Mouse (Mus musculus) embryo, embryonic 11.5 days (tissue): Measurements from ENCODE around the gene Runx3.
"Not testable (repeated sequence)": the region's sequence is repeated elsewhere in the genome, so short reads cannot be mapped to it uniquely, and the experiment has no call there.

ENCODE experiments used
- DNase-seq: peaks from one replicate; pipeline ENCODE4 v3.0.0-alpha.2; 2012; ENCODE audit warnings: low read depth, low spot score

Runx3 gene

DNA sequence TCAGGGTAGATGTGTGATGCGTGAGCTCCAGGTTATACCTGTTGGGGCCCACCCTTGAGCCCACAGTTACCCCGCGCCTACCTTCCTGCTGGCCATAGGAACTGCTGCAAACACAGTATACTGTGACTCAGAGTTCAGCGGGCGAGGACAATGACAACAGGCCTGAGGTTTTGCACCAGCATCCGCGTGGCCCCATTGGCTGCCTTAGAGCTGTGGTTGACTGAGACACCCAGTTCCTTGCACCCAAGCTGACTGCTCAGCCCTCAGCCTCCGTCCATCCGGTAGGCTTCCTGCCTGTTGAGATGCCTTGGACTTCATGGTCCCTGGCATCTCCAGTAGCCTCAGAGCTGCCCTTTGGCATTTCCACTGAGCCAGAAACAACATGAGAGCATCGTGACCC lies 48.6 kb downstream of the Runx3 start:
- DNase-seq, result no peak

DNA sequence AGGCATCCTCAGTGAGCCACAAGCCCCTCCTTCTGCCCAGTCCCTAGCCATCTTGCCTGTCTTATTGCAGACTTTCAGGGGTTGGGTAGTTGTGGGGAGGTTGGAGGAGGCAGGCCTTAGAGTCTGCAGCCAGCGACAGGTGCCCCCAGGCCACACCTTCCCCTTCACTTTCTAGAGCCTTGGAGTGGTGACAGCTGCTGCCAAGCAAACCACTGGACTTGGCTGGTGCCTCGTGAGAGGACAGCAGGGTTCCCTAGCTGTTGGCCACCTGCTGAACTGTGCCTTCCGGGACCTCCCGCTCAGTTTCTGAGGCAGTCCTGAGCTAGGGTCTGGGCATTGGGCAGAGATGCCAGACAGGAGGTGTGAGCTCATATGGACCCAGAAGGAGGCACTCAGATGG lies 49.0 kb downstream of the Runx3 start:
- DNase-seq, result no peak

DNA sequence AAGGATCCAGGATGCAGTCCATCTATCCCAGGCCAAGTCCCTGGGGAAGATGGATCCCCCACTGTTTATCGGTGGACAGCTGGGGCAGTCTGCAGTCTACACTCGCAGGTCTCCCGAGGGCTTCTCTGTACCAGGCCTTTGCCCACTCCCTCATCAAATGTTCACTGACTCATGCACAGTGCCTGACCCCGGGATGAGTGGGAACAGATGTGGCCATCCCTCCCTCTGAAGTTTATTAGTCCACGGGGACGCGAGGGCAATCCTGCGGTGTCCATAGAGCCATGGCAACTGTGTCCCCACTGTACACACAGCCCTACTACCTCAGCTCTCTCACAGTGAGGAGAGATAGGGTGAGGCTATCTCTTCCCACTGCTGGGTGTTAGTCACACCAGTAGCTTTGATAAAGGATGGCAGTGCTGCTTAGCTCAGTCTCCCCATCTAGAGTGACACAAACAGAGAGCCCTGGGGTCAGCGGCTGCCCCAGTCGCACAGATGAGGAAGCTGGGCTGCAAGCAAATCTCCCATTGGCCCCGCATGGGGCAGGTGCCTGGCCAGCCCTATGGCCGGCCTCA lies 50.9 kb downstream of the Runx3 start:
- DNase-seq, result no peak

DNA sequence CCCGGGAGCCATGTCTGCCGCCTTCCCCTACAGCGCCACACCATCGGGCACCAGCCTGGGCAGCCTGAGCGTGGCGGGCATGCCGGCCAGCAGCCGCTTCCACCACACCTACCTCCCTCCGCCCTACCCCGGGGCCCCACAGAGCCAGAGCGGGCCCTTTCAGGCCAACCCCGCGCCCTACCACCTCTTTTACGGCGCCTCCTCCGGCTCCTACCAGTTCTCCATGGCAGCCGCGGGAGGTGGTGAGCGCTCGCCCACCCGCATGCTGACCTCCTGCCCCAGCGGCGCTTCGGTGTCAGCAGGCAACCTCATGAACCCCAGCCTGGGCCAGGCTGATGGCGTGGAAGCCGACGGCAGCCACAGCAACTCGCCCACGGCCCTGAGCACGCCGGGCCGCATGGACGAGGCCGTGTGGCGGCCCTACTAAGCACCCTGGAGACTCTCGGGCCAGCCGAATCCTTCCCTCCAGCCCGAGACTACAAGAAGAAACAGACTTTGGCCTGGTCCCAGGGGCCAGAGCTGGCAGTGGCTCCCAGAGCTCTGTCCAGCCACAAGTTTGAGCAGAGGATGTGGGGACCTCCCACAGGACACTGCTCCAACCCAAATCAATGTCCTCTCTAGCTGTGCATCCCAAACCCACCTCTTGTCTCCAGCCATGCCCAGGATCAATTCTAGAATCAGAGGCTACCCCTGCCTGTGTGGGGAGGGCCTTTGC lies 55.1 kb downstream of the Runx3 start:
- DNase-seq, result no peak

DNA sequence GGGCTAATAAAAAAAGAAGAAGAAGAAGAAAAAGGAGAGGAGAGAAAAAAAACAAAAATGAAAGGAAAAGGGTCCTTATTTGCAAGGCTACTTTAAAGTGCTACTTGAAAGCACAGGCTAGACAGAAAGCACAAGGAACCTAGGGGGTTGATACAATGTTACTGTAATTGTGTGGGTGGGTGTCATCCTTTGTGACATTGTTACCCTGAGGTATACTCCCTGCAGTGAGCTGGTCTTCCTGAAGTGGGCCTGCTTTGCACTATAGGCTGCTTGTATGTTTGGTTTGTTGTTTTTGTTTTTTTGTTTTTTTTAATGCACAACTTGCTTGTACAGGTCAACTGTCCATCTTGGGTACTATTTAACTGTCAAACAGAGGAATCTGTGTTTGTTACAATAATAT lies 57.1 kb downstream of the Runx3 start:
- DNase-seq, result no peak

DNA sequence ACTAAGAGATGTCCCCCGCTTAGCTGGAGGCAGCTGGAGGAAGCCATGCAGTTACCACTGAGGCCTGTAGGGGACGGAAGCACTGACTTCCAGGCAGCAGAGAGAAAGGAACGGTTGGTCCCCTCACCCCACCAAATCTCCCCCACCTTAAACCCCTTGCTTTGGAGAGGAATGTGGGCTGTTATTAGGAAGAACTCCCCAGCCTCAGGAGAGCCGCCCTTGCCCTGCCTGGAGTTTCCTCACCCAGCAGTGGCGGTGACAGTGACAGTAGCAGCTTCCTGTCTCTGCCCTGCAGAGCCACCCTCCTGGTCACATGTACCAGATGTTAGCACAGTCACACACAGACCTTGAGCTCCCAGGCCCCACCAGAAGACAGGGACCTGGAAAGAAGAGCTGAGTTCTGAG lies 58.6 kb downstream of the Runx3 start:
- DNase-seq, result no peak

DNA sequence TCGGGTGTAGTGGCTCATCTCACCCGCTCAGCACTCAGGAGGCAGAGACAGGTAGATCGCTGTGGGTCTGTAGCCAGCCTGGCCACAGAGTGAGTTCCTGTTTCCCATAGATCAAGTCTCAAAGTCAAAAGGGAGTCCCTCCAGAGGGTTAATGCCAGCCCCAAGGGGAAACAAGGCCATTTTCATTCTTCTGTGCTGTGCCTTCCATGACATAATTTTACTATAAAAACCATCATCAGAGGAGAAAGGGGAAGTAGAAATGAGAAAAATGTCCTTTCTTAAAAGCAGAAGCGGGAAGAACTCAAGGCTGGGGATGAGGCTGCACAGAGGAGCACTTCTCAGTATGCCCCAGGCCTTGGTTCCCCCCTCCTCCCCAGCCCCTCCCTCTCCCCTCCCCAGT lies 61.4 kb downstream of the Runx3 start:
- no peak for DNase-seq

DNA sequence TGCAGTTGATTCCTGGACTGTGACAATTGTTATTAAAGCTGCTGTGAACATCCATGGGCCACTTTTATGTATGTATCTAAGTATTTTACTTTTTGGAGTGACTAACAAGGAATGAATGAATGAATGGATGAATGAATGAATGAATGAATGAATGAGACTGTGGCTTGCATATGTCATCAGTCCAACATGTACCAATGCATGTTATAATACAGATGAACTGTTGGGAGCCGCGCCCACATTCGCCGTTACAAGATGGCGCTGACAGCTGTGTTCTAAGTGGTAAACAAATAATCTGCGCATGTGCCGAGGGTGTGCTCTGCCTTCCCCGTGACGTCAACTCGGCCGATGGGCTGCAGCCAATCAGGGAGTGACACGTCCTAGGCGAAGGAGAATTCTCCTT lies 63.8 kb downstream of the Runx3 start:
- not testable (repeated sequence) for DNase-seq

DNA sequence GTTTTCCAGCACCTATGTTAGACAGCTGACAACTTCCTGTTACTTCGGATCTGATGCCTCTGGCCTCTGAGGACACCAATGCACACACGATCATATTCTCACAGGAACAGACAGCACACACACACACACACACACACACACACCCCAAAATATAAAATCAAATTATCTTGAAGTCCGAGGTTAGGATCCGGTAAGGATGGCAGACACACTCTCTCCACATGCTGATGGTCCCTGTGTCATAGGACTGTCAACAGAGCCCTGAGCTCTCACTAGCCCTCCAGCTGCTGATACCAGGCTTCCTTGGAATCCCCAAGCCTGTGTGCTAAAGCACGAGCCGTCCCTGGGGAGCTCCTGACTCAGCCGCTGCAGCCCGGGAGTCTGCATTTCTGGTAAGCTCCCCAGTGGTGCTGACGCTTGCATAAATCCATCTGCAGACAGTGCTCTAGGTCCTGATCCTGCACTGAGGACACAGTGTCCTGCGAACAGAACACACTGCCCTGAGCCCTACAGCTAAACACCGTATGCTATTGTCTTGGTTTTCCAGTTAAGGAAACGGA lies 69.1 kb downstream of the Runx3 start:
- no peak for DNase-seq

DNA sequence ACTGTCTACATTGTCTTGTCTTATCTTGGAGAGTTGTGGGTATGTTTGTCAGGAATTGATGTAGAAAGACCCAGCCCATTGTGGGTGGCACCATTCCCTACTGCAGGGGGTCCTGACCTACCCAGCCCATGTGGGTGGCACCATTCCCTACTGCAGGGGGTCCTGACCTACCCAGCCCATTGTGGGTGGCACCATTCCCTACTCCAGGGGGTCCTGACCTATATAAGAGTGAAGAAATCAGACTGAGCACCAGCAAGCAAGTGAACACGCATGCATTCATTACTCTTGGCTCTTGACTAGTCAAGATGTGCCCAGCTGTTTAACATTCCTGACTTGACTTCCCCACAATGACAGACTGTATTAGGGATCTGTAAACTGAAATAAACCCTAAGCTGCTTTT lies 69.9 kb downstream of the Runx3 start:
- DNase-seq, result no peak

DNA sequence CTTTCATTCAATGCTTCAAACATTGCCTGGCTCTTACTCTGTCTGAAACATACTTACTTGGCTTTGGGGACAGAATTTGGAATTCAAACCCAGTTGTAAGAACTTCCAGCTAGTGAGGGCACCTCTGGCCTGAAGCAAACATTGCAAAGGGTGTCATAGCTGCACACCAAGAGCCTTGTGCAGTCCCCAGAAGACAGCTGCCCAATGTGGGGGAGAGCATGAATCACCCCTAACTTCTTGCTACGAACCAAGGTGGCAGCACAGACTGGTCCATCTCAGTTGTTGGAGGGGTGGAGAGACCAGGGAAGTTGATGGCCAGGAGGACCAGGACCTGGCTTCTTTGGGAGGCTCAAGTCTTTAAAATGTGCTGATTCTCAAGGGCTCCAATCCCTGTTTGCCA lies 70.7 kb downstream of the Runx3 start:
- DNase-seq, result no peak

DNA sequence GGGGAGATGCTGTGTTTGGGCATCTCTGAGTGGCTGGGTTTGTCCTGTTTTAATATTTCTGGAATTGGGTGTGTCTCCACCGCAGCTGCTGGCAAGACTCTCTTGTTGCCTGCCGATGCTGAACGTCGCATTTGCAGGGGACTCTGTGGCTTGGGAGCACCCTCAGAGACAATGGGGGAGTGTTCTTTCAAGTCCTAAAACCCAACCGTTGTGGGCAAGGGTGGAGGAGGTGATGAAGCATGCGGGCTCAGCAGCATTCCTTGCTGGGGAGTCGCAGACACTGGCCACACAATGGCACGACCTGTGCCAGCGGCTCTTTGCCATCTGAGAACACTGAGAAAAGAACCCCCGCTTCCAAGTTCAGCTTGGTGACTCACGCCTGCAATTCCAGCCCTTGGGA lies 71.2 kb downstream of the Runx3 start:
- no peak for DNase-seq

DNA sequence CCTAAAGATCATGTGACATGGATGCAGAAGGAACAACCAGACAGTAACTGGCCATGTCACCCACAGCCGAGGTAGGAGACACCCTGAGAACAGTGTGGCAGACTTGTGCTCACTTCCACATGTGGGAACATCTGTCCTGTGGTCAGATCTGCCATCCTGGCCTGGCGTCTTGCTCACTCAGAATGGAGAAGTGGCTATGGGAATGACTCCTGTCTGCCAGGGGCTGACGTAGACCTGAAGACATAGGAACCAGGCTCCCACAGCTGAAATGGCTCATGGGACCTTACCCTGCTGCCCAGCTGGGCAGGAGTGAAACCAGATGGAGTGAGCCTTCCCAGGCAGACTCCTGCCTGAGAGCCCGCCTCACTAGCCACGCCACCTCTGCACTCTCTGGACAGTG lies 72.4 kb downstream of the Runx3 start:
- no peak for DNase-seq

DNA sequence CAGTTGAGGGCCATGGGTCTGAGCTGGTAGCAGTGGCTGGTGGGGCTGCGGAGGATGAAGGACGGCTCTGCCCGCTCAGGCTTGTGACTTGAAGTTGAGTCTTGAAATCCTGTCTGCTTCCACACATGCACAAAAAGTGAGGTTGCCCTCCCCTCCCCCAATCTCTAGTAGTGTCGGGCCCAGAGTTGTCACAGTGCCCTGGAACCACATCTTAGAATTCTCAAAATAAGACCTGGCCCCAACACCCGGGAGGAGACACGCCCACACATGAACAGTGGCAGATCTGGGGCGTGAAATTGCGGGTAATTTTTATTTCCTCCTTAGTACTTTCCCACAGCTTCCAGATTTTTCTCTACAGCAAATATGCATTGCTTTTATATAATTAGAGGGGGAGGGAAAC lies 77.4 kb downstream of the Runx3 start:
- no peak for DNase-seq

DNA sequence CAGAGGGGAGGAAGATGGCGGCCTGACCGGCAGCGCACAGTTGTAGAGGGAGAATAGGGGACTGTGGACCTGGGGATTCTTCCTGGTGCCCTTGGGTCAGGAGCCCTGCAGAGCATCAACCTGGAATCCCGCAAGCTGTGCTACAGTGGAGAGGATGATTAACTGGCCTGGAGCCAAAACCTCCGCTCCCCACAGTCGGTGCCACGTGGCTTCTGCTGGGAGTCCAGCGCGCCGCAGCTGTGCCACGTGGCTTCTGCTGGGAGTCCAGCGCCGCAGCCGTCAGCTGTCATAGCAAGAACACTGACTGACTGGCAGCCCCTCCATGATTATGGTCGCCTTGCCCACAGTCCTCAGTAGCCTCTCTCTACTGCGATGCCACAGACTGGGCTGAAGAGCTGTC lies 81.3 kb downstream of the Runx3 start:
- no peak for DNase-seq

DNA sequence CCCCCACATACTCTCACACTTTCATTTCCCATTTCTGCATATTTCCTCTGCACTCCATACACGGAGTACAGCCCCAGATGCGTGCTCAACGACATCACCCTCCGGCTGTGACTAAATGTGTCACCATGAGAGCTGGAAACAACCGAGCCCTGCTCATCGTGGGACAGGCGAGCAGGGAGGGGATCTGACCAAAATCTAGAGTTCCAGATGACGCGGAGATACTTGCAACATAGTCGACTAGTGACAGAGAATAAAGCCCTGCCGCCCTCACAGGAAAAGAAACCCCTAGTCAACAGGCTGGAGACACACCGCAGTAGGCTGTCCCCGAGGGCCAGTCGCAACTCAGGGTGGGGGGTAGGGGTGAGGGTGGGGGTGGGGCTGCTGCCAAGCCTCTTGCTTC lies 82.8 kb downstream of the Runx3 start:
- no peak for DNase-seq

DNA sequence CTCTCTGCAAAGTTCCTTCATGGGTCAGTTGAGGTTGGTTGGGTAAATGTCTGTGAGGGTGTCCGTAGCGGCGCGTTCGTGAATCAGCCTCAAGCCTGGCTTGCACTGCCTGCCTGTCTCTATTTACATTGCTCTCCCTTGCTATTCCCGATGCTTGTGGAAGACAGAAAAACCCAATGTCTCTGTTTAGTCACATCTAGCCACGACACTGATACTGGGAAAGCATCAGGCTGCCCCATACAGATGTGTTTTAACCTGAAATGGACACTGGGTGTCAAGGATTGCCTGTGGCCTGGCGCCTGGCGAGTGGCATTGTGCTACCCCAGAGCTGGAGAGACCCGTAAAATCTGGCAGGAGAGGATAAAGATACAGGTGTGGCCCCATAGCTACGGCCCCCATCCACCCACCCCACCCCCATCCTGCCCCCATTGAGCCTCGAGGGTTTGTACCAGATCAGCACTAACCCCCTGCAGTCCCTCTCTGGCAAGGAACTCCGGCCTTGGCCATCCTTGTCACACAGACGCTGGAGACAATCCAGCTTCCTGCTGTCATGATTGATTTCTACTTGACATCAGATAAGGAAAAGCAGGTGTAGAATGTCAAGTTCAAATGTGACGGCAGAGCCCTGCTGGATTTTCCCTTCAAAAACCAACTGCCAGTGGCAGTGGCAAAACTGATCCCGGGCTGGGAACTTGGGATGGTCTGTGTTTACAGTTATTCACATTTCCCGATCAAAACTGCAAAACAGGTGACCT lies 83.5 kb downstream of the Runx3 start:
- DNase-seq, result no peak

DNA sequence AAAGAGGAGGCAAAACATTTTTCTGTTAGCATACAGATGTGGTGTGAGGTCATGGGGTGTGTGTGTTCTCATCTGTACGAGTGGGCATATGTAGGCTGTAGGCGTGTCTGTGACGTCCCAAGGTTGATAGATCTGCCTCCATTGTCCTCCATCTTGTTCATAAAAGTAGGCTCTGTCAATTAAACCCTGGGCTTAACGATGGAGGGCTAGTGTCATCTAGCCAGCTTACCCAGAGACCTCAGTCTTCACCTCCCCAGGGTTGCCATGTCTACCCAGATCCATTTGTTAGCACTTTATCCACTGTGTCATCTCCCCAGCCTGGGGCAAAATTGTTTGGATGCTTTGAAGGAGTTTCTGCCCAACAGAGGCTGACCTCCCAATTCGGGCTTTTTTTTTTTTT lies 84.2 kb downstream of the Runx3 start:
- no peak for DNase-seq

DNA sequence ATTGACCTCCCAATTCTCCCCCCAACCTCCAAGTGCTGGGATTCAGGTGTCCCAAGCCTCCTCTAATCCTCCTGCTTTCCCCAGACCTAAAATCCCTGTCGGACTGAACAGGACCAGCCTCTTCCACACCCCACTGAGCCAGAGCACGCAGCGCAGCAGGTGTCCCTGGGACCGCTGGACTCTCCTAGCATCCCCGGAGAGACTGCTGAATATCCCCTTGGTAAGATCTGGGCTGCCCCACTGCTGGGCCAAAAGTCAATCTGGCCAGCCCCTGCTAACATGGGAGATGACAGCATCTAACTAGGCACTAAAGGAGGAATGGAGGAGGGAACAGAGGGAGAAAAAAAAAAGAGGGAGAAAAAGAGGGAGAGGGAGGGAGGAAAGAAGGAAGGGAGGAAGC lies 84.8 kb downstream of the Runx3 start:
- no peak for DNase-seq

DNA sequence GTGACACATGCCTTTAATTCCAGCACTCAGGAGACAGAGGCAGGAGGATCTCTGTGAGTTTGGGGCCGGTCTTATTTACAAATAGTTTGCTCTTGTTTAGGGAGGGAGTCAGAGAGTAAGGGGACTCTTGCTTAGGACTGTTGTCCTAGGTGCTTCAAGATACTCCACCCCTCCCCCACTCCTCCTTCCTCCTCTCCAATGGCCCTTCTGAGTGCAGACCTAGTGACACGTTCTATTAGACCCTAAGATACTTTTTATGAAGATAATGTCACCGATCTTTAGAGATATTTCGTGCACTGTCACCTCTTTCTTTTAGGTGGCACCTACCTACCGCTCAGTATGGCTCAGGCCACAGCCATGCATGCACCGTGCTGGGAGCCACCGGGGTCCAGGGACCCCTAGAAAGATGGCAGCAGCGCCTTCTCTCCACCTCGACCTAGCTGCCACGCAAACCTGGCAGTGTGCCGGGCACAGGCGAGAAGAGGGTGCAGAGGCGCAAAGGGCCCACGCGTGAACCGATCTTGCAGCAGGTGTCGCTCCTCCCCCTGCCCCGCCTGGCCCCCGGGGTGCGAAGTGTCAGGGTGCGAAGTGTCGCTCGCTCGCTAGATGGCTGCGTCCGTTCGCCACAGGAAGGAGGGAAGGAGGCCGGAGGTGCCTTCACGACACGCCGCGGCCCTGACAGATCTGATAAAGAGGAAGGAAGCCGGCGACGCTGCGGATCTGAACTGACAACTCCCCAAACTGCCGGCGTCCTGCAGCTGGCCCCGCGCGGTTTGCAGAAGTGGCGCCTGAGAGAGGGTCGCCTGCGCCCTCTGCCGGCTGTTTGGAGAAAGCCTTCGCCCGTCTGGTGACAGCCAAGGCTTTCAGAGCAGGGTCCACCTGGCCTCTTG lies 85.5 kb downstream of the Runx3 start:
- peak; percentile 82 for DNase-seq

DNA sequence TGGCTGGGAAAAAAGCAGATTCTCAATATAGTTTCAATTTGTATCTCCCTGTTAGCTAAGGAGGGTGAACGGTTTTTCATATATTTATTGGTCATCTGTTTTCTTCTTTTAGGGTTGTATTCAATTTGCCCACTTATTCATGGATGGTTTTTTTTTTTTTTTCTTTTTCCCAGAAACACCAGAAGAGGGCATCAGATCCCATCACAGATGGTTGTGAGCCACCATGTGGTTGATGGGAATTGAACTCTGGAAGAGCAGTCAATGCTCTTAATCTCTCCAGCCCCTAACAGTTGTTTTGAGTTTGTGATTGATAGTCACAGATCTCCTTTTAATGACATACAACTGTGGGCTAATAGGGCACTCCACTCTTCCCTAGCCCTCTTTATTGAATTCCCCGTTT lies 89.4 kb downstream of the Runx3 start:
- no peak for DNase-seq

DNA sequence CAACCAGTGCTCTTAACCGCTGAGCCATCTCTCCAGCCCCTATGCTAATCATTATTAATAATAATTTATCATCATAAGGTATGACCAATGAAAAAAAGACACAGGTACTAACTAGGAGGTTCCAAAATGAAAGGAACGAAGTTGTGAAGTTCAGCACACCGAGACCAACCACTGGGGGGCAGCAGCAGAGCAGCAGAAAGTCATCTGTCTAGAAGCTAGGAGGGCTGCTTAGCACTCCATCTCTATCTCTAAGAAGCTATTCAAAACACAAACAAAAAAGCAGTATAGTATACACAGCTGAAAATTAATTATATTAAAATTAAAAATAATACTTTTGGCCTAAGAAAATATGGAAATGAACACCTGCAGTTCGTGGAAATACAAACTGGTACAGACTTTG lies 99.2 kb downstream of the Runx3 start:
- DNase-seq, result no peak
